Mouse (Mus musculus) CD8-positive naive resting alpha-beta T cell, adult 2 months (primary cell): ENCODE measurements around the gene Rab5if.
"Not testable (repeated sequence)": the region's sequence is repeated elsewhere in the genome, so short reads cannot be mapped to it uniquely, and the experiment has no call there.

Experiments
- DNase-seq, 2 experiments: peaks; one replicate each; pipeline ENCODE4 v3.0.0; 2022; ENCODE audit warnings: low read depth in 2 of 2, low spot score in 2 of 2

The Rab5if gene

GRCm38 (mm10) chr2:156862772-156863486 is at the start of gene Rab5if:
TSS of gene Rab5if (plus strand) at chr2:156863128.
- peak; percentile 96 to 98 for DNase-seq

GRCm38 (mm10) chr2:156814344-156814801 is 48.6 kb upstream of the Rab5if start:
- DNase-seq = no peak

GRCm38 (mm10) chr2:156814893-156815292 is 48.0 kb upstream of the Rab5if start:
- DNase-seq = no peak

- no peak for DNase-seq
Observed at GRCm38 (mm10) chr2:156815412-156815811, 47.5 kb upstream of the Rab5if start.

GRCm38 (mm10) chr2:156816116-156816515 is 46.8 kb upstream of the Rab5if start:
- no peak for DNase-seq

- not testable (repeated sequence) for DNase-seq
Observed at GRCm38 (mm10) chr2:156825128-156825527, 37.8 kb upstream of the Rab5if start.

- no peak for DNase-seq
Observed at GRCm38 (mm10) chr2:156834336-156834735, 28.6 kb upstream of the Rab5if start.

GRCm38 (mm10) chr2:156838839-156839238 is 24.1 kb upstream of the Rab5if start:
- no peak for DNase-seq

- peak; percentile 69 to 82 for DNase-seq
Observed at GRCm38 (mm10) chr2:156839319-156840191, 23.4 kb upstream of the Rab5if start, which contains the start of gene Tgif2. TSS of gene Tgif2 (plus strand) at chr2:156840007.

GRCm38 (mm10) chr2:156840301-156841027 is 22.5 kb upstream of the Rab5if start:
- DNase-seq = peak; percentile 4 to 16

DNA sequence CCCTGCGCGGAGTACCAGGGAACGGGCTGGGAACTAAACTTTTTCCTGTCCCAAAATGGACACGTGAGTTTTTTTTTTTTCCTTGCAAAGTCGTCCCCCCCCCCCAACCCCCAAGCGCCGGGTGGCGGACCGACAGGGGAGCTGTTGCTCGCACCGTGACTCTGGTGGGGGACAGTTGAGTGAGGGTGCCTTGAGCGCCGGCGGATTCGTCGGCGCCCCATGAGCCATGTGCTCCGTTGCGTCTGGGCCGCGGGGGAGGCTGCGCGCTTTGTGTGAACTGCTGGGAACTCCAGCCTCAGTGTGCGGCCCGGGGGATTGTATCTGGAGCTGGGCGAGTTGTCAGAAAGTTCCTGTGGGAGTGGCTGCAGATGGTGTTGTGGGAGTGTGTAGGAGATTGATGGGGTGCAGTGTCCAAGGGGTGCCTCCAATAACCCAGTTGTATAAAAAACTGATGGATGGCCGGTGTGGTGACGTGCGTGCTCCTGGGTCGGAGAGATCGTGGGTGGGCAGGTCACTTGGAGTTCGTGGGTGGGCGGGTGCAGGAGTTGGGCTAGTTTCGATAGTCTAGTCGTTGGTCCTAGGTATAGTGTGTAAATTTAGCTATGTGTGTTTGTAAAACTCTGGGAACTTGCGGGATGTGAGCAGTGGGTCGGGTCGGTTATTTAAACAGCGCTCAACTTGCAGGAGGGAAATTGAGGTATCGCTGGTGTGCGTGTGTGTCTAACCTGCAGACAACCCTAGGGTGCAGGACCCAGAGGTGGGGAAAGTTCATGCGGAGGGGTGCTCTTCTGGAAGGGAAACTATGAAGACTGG is 21.7 kb upstream of the Rab5if start:
- peak; percentile 16 to 38 for DNase-seq

DNA sequence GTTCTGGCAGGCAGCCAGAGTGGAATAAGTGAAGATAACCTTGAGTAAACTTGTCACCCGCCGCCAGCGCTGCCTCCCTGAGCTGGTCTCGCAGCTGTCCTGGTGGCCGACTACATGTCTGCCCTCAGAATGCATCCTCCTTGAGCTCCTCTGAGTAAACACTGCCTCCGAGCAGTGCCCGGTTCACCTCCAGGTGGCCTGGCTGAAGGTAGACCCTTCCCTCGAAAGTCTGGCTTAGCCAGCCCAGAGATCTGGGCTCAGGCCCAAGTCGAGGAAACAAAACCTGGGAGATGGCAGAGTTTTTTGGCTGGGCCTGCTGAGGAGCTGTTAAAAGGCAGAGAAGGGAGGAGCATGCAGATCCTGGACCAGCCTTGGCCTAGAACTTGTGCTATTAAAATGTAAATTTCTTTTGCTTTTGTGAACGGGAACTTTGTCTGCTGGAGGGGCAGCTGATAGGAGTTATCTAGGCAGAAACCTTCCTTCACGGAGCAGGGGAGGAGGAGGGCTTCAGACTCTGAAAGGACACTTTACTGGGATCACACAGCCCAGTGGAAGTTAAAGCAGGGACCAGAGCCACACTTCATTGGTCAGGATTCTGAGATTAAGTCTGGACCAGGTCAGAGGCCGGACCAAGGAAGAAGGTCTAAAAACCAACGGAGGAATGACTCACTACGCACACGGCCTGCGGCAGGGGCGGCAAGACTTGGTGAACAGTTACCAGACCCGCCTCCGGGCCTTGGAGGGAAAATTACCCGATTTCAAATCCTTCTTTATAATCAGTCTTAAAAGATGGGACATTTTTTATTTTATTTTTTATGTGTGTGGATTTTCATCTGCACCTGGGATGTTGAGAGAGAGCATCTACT is 20.9 kb upstream of the Rab5if start:
- DNase-seq = peak; percentile 9 to 26

DNA sequence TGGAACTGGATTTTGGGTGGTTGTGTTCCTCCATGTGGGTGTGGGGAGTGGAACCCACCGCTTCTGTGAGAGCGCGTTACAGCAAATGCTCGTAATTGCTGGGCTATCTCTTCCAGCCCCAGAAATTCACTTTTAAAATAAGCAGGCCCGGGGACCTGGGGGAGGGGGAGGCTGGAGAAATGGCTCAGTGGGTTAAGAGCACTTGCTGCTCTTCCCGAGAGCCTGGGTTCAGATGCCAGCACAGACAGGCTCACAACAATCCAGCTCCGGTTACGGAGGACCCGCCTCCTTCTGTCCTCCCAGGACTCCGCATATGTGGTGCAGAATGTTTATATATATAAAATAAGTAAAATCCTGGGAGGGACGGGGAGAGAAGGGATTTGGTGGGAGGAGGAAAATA is 20.2 kb upstream of the Rab5if start:
- DNase-seq = no peak

DNA sequence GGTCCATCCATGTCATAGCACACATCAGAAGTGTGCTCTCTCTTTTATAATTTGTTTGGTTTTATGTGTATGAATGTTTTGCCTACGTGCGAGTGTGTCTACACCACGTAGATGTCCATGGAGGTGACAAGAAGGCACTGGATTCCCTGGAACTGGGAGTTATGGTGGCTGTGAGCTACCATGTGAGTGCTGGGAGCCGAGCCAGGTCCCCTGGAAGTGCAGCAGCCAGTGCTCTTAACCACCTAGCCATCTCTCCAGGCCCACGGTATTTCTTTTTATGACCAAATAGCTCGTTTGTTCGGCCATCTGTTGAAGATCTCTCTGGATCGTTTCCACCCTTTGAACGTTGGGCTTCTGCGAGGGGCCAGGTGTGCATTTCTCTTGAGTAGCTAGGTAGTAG is 19.6 kb upstream of the Rab5if start:
- no peak for DNase-seq

DNA sequence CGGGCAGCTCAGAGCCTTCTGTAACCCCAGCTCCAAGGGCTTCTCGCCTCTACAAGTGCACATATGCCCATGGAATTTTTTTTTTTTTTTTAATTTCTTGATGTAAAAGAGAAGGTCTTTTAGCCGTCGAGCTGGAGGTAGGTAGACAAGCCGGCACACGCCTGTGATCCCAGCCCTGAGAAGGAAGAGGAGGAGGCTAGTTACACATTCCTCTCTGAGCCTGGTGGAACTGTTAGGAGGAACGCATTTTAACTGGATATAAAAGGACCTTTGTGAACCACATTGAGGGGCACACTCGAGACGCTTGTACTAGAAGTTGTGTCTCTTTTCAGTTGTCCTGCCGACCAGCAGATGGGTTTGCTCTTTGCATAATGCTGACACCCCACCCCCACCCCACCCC is 18.2 kb upstream of the Rab5if start:
- no peak for DNase-seq

- no peak for DNase-seq
Observed at GRCm38 (mm10) chr2:156847653-156848052, 15.3 kb upstream of the Rab5if start.

GRCm38 (mm10) chr2:156848526-156849182 is 14.3 kb upstream of the Rab5if start:
- no peak for DNase-seq

DNA sequence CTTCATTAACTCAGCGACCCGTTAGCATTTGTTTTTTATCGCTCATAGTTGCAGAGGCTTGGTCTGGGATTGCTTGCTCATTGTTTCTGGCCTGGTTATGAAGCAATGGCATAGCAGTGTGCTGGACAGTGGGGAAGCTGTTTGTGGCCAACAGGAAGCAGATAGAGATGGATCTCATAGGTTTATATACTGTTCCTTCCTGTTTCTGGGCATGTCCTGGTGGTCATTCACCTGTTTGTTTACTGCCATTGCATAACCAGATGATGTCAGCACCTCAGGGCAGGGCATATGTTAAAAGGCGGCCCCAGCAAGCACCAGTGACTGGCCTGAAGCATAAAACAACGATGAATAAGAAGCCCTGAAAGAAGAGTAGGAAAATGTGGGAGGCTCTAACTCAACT is 12.4 kb upstream of the Rab5if start:
- DNase-seq = no peak

- DNase-seq = not testable (repeated sequence)
Observed at GRCm38 (mm10) chr2:156853584-156853983, 9.3 kb upstream of the Rab5if start.
